Mouse (Mus musculus): ENCODE measurements at regions not wholly inside any gene's neighbourhood (a gene's known extent, or its start where the extent isn't known, plus 50 kb on each side); places are given as distances from the start of the nearest gene placed in this dataset.

DNA sequence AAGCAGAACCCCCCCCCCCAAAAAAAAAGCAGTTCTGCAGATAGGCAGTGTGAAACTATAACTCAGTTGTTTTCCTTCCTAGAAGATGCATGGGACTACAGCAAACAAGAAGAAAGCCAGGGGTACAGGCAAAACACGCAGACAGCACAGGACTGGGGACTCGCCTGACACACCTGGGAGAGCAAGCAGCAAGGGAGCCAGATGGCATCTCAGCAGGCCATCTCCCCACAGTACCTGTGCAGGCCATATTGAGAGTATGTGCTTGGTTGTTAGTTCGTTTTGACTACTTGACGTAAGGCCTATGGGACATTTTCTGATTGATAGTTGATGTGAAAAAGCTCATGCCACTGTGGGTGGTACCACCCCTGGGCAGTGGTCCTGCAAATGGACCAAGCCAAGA, 113.4 kb upstream of the Hes1 start:
- DNase-seq (ENCODE audit: low read depth, low spot score), result no peak

DNA sequence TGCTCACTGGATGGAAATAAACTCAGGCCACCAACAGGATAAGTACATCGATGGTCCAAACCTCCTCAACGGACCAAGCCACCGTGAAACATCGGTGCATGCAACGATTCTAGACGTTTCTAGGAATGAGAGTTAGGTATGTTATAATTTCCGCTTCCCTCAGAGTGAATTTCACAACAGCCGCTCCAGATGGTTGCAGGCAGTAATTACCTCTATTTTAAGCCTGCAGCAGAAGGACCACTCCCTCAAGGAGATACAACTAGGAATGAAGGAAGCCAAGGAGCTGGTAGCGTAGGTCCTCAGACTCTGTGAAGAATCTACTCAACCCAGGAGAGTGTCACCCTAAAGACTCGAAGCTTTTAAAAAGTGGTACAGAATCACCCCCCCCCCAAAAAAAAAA, 109.5 kb upstream of the Hes1 start:
- DNase-seq (ENCODE audit: low read depth, low spot score), result no peak

DNA sequence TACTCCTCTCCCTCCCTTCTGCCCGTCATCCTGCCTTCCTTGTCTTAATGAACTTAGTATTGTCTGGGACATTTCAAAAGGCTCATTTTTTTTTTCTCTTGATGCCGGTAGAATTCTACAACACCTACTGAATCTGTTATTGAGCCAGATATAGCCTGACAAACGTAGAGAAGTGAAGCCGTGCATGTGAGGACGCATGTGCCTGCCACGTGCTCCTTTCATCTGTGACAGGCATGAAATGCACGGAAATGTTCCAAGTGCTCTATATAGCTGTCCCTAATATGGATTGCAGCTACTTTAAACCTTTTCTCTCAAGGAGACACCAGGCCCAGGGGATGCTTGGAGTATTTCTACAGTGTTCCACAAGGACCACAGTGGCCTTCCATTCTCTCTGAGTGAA, 107.3 kb upstream of the Hes1 start:
- DNase-seq (ENCODE audit: low read depth, low spot score), result no peak

DNA sequence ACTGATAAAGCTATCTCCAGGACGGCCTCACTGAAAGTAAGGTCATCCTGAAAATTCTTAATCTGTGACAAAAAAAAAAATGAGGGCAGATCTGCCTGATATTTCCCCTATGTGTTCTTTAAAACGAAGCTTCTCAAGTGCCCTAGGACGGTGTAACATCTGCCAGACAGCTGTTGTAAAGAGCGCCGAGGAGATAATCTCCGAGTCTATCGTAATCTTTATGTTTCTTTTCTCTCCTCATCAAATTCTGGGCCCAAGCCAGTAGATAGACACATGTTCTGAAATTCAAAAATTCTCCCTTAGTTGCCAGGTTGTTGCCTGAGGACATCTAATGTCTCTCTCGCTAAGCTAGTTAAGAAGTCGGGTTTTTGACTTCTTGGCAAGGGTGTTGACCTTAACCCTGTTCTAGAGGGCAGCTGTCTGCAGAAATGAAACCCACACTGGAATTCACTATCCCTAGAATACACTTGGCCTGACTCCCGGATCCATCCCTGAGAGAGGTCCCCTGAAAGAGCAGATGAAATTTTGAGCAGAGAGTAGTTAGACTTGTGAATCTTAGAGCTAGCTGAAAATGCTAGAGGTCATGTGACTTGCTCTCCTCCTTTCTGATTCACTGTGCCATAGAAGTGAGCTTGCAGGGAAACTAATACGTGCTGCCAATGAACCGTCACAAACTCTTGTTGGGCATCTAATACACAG, 104.1 kb upstream of the Hes1 start:
- DNase-seq (ENCODE audit: low read depth, low spot score), result no peak

DNA sequence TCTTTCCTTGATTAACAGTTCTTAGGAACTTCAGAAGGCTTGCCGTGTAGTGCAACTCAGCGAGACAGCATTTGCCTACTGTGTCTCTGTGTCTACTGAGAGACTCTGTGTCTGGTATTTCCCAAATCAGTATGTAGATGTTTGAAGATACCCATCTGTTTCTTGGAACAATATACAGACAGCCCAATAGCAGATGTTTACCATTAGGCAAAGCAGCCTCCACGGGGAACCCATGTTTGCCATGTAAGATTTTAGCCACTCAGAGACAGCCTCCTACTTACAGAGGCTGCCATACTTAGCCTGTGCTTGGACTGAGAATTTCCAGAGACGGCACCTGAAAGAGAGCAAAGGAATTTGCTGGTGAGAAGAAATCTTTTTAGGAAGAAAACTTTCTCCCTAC, 100.9 kb upstream of the Hes1 start:
- DNase-seq (ENCODE audit: low read depth, low spot score), result no peak

DNA sequence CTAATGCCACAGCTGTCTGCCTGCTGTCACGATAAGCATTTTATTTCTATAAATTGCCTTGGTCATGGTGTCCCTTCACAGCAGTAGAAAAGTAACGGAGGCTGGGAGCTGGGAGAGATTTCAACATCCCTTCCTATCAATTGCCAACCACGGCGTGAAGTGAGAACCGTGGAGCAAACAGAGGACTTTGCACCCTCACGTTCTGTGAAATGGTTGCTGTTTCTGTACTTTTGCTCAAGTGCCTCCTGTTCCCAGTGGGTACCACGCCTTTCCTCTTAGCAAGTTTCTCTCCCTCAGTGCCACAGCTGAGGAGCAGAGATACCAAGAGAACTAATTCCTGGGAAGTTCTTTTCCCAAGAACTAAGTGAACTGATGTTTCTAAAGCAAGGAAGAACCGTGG, 99.6 kb upstream of the Hes1 start:
- DNase-seq (ENCODE audit: low read depth, low spot score), result no peak

DNA sequence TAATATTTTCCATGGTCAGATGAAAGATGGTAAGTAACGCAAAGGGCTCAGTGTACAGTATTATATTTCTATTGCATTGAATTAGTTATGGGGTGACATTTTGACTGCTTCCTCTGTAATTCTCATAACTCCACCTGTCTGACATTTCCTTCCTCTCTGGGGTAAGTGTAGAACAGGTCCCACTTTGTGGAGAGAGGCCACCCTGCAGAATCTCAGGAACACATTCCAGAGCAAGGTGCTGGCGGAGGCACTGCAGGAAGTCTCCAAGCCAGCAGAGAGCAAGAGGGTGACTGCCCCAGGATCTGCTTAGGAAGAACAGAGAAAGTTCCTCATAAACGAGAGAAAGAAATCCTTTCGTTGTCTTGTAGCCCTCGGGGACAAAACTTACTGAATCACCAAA, 95.4 kb upstream of the Hes1 start:
- peak; percentile 66 for DNase-seq (ENCODE audit: low read depth, low spot score)

DNA sequence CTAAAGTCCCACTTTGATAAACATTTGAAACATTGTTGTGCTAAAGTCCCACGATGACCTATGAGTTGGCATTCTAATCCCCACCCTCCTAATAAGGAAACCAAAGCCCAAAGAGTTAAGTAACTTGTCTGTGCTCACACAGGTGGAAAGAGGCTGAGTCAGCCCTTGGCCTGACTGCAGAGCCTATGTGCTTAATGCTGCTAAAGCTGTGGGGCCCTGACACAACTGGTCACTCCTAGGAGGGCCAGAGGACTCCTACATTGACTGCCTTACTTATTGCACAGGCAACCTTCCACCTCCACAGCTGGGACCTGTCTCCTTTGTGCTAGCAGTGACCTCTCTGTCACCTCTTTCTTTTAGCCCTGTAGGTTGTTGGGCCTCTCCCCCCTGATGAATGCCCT, 91.4 kb upstream of the Hes1 start:
- DNase-seq (ENCODE audit: low read depth, low spot score), result no peak

DNA sequence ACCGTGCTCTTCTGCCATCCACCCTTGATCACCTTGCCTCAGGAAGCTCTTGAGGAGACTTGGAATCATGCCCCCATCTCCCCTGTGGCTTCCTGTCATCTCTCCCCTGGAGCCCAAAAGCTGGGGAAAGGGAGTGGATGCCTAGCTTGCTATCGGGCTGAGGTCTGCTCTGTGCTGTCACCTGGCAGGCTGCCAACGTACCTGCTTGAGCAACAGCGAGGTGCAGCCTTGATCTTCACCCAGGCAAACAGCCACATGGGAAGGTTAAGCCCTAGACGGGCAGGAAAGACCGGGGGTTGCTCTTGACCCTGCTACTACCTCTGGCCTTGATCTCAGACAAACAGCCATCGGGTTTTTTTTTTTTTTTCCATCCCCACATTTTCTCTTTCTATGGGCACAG, 90.9 kb upstream of the Hes1 start:
- no peak for DNase-seq (ENCODE audit: low read depth, low spot score)

DNA sequence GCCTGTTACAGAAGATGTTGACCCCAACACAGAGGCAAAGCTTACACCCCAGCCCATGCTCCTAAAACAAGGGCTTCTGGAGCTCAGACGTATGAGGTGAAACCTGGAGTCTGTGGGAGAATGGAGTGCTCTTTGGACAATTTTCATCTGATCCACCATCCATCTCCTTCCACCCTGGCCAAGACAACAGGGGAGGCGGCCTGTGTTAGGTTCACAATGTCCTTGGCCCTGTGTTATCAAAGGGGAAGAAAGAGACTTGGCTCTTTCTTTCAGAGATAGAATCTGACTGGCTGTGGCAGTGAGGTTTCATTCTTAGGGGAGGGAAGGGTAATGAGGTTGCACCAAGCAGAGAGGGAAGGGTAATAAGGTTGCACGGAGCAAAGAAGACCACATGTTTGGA, 88.4 kb upstream of the Hes1 start:
- DNase-seq (ENCODE audit: low read depth, low spot score), result no peak

DNA sequence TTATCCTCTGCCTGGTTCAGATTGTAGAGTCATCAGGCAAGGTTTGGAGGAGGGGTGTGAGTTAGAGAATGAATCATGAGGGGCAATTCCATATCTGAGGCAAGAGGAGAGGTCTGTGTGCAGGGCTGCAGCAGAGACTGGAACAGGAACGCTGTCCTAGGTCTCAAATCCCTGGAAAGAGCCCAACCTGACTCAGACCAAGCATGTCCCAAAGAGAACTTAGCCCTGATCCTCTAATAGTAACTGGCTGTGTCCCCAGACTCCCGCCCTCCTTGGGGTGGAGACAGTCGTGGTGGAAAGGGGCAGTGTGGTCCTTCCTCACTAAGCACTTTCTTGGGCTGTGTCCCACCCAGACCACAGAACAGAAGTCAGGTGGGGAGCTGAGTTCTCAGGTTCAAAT, 87.2 kb upstream of the Hes1 start:
- DNase-seq (ENCODE audit: low read depth, low spot score), result no peak

DNA sequence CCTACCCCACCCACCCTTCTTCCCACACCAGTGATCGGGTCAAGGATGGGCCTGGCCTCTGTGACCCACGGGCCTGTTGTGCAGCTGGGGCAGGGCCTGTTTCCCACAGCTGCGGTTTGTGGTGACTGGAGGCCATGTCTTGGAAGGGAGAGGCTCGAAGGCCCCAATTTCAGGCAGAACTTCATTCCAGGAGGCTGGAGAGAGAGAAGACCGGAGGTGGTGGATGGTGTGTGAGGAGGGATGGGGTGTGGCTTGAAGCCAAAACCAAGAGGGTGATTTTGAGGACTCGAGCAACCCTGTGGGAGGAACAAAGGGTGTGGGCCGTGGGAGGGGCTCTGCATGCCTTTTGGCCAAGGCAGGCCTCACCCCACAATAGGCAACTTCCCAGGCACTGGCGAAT, 86.5 kb upstream of the Hes1 start:
- DNase-seq (ENCODE audit: low read depth, low spot score), result no peak

DNA sequence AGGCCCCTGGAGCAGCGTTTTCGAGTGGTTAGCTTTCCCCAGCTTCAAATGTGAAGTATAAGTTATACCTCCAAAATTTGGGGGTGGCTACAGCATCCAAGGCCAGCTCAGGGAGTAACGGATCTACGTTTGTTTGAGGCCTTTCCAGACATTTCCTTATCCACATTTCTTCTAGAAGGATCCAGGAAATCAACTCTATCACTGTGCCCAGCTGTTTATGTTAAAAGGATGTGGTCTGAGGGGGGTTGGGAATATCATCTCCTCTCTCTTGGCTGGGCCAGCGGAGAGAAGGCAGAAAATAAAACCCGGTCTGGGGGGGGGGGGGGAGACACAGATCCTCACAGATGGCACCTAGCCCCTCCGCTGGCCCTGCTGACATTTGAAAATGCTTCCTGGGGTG, 85.1 kb upstream of the Hes1 start:
- DNase-seq (ENCODE audit: low read depth, low spot score), result no peak

DNA sequence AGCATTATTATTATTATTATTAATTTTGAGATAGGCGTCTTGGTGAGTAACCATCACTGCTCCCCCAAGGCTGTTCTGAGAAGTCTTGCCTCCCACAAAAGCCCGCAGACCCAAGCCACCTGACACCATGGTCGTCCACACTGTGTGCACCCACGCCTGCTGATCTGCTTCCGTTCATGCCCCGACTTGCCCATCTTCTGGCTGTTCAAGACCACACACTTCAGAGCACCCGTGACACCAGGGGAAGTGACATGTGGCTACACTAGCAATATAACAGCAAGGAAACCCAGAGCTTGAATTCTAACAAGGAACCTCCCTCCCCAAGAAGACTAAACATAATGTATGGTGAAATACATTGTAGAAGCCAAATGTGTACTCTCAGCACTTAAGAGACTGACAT, 82.6 kb upstream of the Hes1 start:
- DNase-seq (ENCODE audit: low read depth, low spot score), result no peak

DNA sequence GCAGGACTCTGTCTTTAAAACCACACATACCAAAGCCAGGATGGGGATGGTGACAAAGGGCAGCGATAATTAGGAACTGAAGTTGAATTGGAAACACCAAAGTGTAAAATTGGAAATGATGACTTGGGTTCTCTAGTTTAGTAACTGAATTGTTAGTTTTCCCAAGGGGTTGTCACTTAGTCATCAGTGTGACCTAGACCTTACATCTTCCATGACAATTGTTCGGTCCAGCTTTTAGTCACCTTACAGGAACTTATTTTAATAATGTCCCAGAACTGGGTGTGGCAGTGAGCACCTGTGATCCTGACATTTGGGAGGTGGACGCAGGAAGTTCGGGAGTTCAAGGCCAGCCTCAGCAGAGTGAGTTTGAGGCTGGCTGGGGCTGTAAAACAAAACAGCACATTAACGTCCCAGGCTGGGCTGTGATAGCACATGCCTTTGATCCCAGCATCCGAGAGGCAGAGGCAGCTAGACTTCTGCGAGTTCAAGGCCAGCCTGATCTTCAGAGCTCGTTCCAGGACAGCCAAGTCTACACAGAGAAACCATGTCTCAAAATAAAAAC, 81.9 kb upstream of the Hes1 start:
- DNase-seq (ENCODE audit: low read depth, low spot score), result no peak

DNA sequence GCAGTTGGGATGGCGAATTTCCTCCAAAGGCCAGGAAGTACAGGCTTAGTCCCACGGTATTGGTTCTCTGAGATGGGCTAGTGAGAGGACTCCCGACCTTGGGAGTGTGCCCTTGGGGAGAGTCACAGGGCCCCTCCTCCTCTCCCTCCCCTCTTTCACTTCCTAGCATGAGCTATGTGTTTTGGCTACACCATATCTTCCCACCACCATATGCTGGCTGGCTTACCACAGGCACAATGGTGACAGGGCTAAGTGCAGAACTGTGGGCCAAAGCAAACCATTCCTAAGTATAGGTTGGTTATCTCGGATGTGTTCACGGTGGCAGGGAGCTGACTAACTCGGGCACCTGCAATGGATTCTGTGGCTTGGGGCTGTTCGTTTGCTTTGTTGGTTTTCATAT, 81.0 kb upstream of the Hes1 start:
- no peak for DNase-seq (ENCODE audit: low read depth, low spot score)

DNA sequence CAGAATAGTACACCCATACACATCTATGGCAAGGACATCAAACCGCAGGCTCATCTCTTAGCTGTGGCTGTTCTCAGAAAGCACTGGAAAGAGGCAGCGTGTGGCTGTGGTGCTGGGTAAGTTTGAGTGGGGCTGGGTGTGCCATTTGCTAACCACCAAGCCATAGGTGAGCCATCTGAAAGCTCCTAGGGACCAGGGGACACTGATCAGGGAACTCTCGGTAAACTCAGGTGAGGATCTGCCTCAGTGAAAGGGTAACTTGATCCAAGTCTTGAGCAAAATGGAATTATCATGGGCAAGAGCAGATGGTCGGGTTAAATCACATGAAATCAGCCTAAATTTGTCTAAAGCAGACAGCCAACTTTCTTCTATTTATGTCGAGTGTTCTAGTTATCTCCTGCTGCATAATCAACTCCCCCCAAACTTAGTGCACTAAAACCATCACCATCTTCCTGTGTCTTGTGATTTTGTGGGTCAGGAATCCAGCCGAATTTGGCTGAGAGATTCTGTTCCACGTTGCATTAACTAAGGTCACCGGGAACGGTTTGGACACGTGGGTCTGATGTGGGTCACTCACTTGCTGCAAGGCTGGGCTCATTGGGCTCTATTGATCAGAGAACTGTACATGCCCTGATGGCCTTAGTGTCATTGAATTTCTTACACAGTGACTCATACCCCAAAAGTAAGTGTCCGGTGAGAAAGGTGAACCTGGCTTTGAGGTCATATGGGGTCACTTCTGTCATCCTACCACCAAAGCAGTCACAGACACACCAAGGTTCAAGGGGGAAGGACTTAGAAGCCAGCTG, 78.9 kb upstream of the Hes1 start:
- DNase-seq (ENCODE audit: low read depth, low spot score), result no peak

DNA sequence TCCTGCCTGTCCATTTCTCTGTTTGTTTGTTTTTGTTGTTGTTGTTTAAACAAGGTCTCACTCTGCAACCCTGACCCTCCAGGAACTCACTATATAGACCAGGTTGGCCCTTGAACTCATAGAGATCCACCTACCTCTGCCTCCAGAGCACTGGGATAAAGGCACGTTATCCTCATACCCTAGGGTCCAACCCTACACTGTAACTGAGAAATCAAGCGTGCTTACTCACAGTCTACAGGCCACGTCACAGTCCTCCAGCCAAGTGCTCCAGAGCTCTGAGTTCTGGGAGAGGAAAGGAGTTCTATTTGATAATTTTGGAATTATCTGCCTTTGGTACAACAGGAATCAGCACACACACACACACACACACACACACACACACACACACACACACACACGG, 76.6 kb upstream of the Hes1 start:
- no peak for DNase-seq (ENCODE audit: low read depth, low spot score)

DNA sequence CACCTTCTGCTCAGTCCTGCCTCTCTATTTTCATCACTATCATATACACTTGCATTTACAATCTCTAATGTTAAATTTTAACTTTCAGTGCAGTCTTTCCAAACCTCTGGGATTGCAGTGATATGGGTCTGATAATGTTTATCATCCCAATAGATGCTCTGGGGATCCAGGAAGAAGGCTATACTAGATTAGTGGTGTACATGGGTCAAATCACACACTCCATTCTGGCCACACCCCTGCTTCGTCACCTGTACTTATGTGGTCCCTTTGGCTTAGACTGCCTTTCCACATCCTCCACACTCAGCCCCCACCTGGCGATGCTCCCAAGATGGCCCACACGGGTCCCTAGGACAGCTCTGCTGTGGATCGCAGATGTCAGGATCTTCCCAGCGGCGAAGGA, 76.2 kb upstream of the Hes1 start:
- DNase-seq (ENCODE audit: low read depth, low spot score), result no peak

DNA sequence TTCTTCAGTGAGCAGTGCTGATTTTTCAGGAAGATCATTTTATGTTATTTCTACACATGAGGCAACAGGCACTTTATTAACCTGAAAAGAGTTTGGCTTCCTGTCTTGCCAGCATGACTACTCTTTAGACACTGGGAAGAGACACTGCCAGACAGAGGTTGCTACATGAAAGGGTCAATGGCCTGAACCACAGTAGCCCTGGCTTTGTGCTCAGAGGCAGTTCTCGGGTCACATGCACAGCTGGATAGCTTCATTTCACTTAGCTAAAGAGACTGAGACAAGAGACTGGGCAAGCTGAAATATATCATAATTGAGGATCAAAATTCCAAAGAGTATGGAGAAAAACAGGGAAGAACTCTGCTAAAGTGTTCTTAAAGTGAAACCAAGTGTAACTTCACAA, 74.9 kb upstream of the Hes1 start:
- DNase-seq (ENCODE audit: low read depth, low spot score), result no peak

DNA sequence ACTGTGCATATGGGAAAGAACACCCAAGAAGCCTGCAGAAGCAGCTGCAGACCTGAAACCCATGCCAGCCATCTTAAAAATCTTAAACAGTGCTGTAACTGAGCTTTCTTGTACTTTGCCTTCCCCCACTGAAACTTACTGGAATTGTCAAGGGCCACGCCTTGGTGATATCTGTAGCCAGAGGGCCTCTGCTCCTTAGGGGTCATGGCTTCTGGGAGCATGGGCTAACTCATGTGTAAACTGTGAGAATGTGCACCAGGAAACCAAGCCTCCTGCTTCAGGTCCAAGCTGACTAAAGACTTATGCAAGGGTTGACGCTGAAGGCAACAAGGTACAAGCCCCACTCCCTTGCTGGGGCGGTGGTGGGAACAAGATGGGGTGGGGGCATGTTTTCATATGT, 73.8 kb upstream of the Hes1 start:
- no peak for DNase-seq (ENCODE audit: low read depth, low spot score)

DNA sequence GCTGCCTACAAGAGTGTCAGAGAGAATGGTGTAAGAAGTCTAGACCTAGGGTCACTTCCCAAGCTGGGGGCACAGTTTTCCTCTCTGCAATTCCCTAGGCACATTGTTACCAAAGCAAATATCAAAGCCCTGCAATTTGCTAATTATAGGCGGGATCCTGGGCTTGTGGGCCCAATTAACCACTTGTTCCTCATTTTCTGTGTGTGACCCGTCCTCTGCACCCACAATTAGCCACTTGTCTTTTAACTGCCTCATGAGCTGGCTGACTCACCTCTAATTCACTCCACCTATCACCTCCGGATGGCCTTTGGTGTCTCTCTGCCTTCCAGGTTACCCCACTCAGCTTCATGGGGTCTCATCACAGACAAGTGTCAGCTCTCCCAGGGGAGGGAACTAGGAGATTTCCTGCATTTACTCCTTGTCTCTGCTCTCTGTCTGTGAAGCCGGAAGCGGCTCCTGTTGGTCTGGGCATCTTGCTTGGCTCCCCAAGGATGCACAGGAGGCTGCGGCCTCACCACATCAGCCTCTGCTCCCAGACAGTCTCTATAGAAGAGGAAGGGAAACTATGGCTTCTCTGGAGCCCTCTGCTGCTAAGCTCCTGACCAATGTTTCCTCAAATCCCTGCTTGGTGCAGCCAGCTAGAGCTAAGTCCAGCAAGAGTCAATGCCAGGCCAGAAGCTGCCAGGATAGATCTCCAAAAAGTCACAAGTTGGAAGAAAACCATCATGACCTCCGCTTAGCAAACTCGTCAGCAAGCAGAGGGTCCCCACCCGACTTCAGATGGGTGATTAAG, 73.2 kb upstream of the Hes1 start:
- no peak for DNase-seq (ENCODE audit: low read depth, low spot score)
